Mouse (Mus musculus): ENCODE results near the gene Ttc28.

GRCm38 (mm10) chr5:111335939-111336691 is 456.5 kb downstream of the Ttc28 start:
- TF ChIP-seq GATA1 (IDR thresholded peaks at IDR 0.05; ENCODE audit: borderline replicate concordance, low read length) (no peak), FLI1 (IDR thresholded peaks at IDR 0.05; ENCODE audit: low read length) (no peak)
